ENCODE assay signal across 9 mouse cellular contexts in genomic region chr17:5997380-5998234, GRCm38 (mm10). TPM values are rescaled to one million over a fixed set of nuclear protein-coding genes. Genes with fewer than 3 reads are reported as not detected.
DNase-seq lines count a peak whose midpoint lies in the region; ATAC-seq and TF ChIP-seq lines count a peak whose summit lies in the region.
"Had no signal": no experiment of that assay in that cellular context is flagged by ENCODE, and none has a peak within 500 bp of the region (broad histone marks: within the 10 kb centered on the region; RNA-seq: fewer than 3 reads in every experiment).

No protein-coding gene starts in this region.

- peaks cover 3% of the 10 kb centered on the region; the same call in 1 of the 2 replicates for H3K4me1 ChIP-seq in lung, adult 2 months (ENCODE audit: control insufficient read depth, insufficient read depth, low read length)
- peaks cover 85% of the 10 kb centered on the region for H3K4me1 ChIP-seq in heart, embryonic 13.5 days
- H3K4me1 ChIP-seq in stomach, embryonic 15.5 days = peaks cover 22% of the 10 kb centered on the region
- no peaks in the 10 kb centered on the region for H3K4me1 ChIP-seq in hindbrain, embryonic 12.5 days

- ATAC-seq in heart, embryonic 13.5 days (ENCODE audit: extremely low read depth, insufficient number of reproducible peaks, low FRiP score, low TSS enrichment) = peak; percentile 72; the same call in 1 of the 2 replicates
- ATAC-seq in stomach, embryonic 15.5 days (ENCODE audit: insufficient read depth, low FRiP score, low read depth) = no peak
- ATAC-seq in monocyte, adult 5-6 weeks (replicated peaks; ENCODE audit: insufficient number of reproducible peaks, low FRiP score, low TSS enrichment, poor library complexity, severe bottlenecking) = no peak
- no peak for ATAC-seq in hindbrain, embryonic 12.5 days (ENCODE audit: low FRiP score)

- peak; percentile 23 for DNase-seq in lung, adult 2 months
- DNase-seq in lung, postnatal 14 days = no peak
- DNase-seq in cerebellum, adult 18-20 months = peak; percentile 75 to 80
- DNase-seq in embryo, embryonic 9.5 days (ENCODE audit: extremely low spot score) = no peak

- peak overlapping the region; percentile 50 for H3K4me2 ChIP-seq in heart, embryonic 13.5 days
- H3K4me2 ChIP-seq in stomach, embryonic 15.5 days = no peak overlapping the region
- H3K4me2 ChIP-seq in hindbrain, embryonic 12.5 days (replicated peaks) = no peak overlapping the region
- H3K4me2 ChIP-seq: limb, embryonic 15.5 days had no signal

- H3K27ac ChIP-seq in heart, embryonic 13.5 days (replicated peaks) = peak overlapping the region; percentile 98
- H3K27ac ChIP-seq in stomach, embryonic 15.5 days = peak overlapping the region; percentile 60
- H3K27ac ChIP-seq in hindbrain, embryonic 12.5 days = no peak overlapping the region
- H3K27ac ChIP-seq: limb, embryonic 15.5 days had no signal

- TF ChIP-seq POLR2A in lung, adult 2 months (IDR thresholded peaks at IDR 0.05; ENCODE audit: borderline replicate concordance, extremely low read depth, low read depth, low read length) = no peak

- no peaks in the 10 kb centered on the region for H3K27me3 ChIP-seq in heart, embryonic 13.5 days (replicated peaks)
- H3K27me3 ChIP-seq in stomach, embryonic 15.5 days (replicated peaks) = no peaks in the 10 kb centered on the region
- H3K27me3 ChIP-seq in hindbrain, embryonic 12.5 days = no peaks in the 10 kb centered on the region
- H3K27me3 ChIP-seq: limb, embryonic 15.5 days had no signal

- peak overlapping the region; percentile 56 for H3K9ac ChIP-seq in heart, embryonic 13.5 days
- H3K9ac ChIP-seq in stomach, embryonic 15.5 days = no peak overlapping the region
- H3K9ac ChIP-seq in hindbrain, embryonic 12.5 days = no peak overlapping the region
- H3K9ac ChIP-seq: limb, embryonic 15.5 days had no signal

- WGBS in lung, adult 2 months = 55% methylated on average over 16 of the region's 16 CpGs
- WGBS in heart, embryonic 13.5 days = 29% methylated on average over 16 of the region's 16 CpGs
- WGBS in stomach, embryonic 15.5 days = 48% methylated on average over 16 of the region's 16 CpGs
- 80% methylated on average over 16 of the region's 16 CpGs for WGBS in hindbrain, embryonic 12.5 days

- H3K9me3 ChIP-seq in heart, embryonic 13.5 days = no peaks in the 10 kb centered on the region
- no peaks in the 10 kb centered on the region for H3K9me3 ChIP-seq in stomach, embryonic 15.5 days
- H3K9me3 ChIP-seq in hindbrain, embryonic 12.5 days (replicated peaks) = no peaks in the 10 kb centered on the region
- H3K9me3 ChIP-seq: limb, embryonic 15.5 days had no signal

- H3K4me3 ChIP-seq in lung, adult 2 months (replicated peaks; ENCODE audit: extremely low read depth, low read depth, low read length) = no peak overlapping the region
- H3K4me3 ChIP-seq in heart, embryonic 13.5 days = no peak overlapping the region
- no peak overlapping the region for H3K4me3 ChIP-seq in stomach, embryonic 15.5 days (replicated peaks)
- no peak overlapping the region for H3K4me3 ChIP-seq in hindbrain, embryonic 12.5 days
- H3K4me3 ChIP-seq: limb, embryonic 15.5 days had no signal

- H3K36me3 ChIP-seq in heart, embryonic 13.5 days = no peaks in the 10 kb centered on the region
- no peaks in the 10 kb centered on the region for H3K36me3 ChIP-seq in stomach, embryonic 15.5 days
- no peaks in the 10 kb centered on the region for H3K36me3 ChIP-seq in hindbrain, embryonic 12.5 days
- H3K36me3 ChIP-seq: limb, embryonic 15.5 days had no signal

- no peak for TF ChIP-seq CTCF in lung, adult 2 months (IDR thresholded peaks at IDR 0.05; ENCODE audit: insufficient read depth, low read length)

RNA-seq across cellular contexts. Expression of gene Synj2, which starts 56.5 kb away (rescaled TPM):
- polyA plus RNA-seq in lung, adult 2 months (2012; rRNA removed) = 7.1 and 10.9 TPM in 2 replicates
- polyA plus RNA-seq in heart, embryonic 13.5 days (2015; fragmentation: Nextera tagmentation; extraction: Ambion mirVana) = 3.0 and 3.1 TPM in 2 replicates
- polyA plus RNA-seq in stomach, embryonic 15.5 days (2015; fragmentation: Nextera tagmentation; extraction: Ambion mirVana) = 5.9 and 6.6 TPM in 2 replicates
- 0.29 to 4.9 TPM (median 1.4 TPM) in 3 replicates for total RNA-seq in monocyte, adult 5-6 weeks (2017)
- 1.9 TPM in 2 replicates for polyA plus RNA-seq in hindbrain, embryonic 12.5 days (2016; fragmentation: Nextera tagmentation; extraction: Ambion mirVana)

Comparison
In these comparisons a context has a peak if more than half of its experiments do, and no peak if none do; other contexts are left out.
1. DNase-seq: peak in lung, adult 2 months (single experiment) and cerebellum, adult 18-20 months (2 of 2); none in lung, postnatal 14 days (single experiment) and embryo, embryonic 9.5 days (single experiment).